Mouse (Mus musculus) embryo, embryonic 11.5 days (tissue): ENCODE results near the gene Bcl9l.

ENCODE experiments used
- DNase-seq: peaks from one replicate; pipeline ENCODE4 v3.0.0-alpha.2; 2012; ENCODE audit warnings: low read depth, low spot score

The Bcl9l gene

GRCm38 (mm10) chr9:44496803-44497461 is 14.3 kb downstream of the Bcl9l start:
- DNase-seq = no peak

- no peak for DNase-seq
These were observed 15.2 kb downstream of the Bcl9l start for GRCm38 (mm10) chr9:44497624-44498377.

GRCm38 (mm10) chr9:44498421-44499355 is 16.1 kb downstream of the Bcl9l start:
- DNase-seq = peak; percentile 71

GRCm38 (mm10) chr9:44499356-44500162 is 16.9 kb downstream of the Bcl9l start:
- peak; percentile 63 for DNase-seq

- DNase-seq = no peak
These were observed 17.5 kb downstream of the Bcl9l start for GRCm38 (mm10) chr9:44500163-44500533.

DNA sequence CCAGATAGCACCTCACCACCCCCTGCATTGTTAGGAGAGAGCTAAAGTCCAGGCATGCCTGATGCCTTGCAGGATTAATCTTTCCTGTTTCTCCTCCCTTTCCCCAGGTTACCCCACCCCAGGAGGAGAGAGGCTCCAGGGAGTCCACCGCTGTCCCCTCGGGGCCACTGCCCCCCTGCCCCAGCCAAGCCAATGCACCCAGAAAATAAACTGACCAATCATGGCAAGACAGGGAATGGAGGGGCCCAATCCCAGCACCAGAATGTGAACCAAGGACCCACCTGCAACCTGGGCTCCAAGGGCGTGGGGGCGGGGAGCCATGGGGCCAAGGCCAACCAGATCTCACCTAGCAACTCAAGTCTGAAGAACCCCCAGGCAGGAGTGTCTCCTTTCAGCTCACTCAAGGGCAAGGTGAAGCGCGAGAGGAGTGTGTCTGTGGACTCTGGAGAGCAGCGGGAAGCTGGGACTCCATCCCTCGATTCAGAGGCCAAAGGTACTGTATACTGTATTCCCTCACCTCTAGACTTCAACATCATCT is 18.1 kb downstream of the Bcl9l start:
- DNase-seq = no peak

- DNase-seq = no peak
These were observed 18.7 kb downstream of the Bcl9l start for GRCm38 (mm10) chr9:44501206-44501879.

- DNase-seq = peak; percentile 72
These were observed 19.4 kb downstream of the Bcl9l start for GRCm38 (mm10) chr9:44502006-44502405.

GRCm38 (mm10) chr9:44504893-44505823 is 22.5 kb downstream of the Bcl9l start:
- DNase-seq = no peak

GRCm38 (mm10) chr9:44505824-44506467 is 23.3 kb downstream of the Bcl9l start:
- DNase-seq = no peak

- DNase-seq = no peak
These were observed 23.9 kb downstream of the Bcl9l start for GRCm38 (mm10) chr9:44506566-44506965.

GRCm38 (mm10) chr9:44507345-44507744 is 24.7 kb downstream of the Bcl9l start:
- no peak for DNase-seq

GRCm38 (mm10) chr9:44508124-44508619 is 25.5 kb downstream of the Bcl9l start:
- DNase-seq = no peak

GRCm38 (mm10) chr9:44508721-44509486 is 26.3 kb downstream of the Bcl9l start:
- DNase-seq = no peak

GRCm38 (mm10) chr9:44509487-44510354 is 27.1 kb downstream of the Bcl9l start:
- no peak for DNase-seq

- DNase-seq = no peak
These were observed 27.8 kb downstream of the Bcl9l start for GRCm38 (mm10) chr9:44510355-44510871.
